In the genomic region with DNA sequence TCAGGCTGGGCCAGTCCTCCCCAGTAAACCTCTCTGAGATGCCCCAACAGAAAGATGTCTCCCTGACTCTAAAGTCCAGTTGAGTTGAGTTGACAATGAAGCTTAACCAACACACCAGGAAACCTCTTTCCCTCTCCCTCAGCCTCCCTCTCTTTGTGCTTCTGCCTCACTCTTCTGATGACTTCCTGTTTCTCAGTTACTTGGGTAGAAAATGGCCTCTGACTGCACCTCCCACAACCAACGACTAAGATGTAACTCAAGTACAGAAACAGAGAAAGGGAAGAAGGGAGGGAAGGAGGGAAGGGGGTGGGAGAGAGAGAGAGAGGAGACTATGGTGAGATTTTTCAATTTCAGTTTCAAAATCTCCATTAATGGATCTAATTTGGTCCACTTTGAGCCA, we compare ENCODE assay signal across 22 mouse cellular contexts. TPM values are rescaled to one million over a fixed set of nuclear protein-coding genes. Genes with fewer than 3 reads are reported as not detected.
DNase-seq lines count a peak whose midpoint lies in the region; ATAC-seq lines count a peak whose summit lies in the region.
"Had no signal": no experiment of that assay in that cellular context is flagged by ENCODE, and none has a peak within 500 bp of the region (broad histone marks: within the 10 kb centered on the region; RNA-seq: fewer than 3 reads in every experiment).

No protein-coding gene starts in this region.

- H3K9me3 ChIP-seq in liver, embryonic 11.5 days (ENCODE audit: control insufficient read depth, low read length): no peaks in the 10 kb centered on the region
- H3K9me3 ChIP-seq in kidney, embryonic 15.5 days (replicated peaks): no peaks in the 10 kb centered on the region
- H3K9me3 ChIP-seq: embryonic facial prominence, embryonic 12.5 days; embryonic facial prominence, embryonic 15.5 days; heart, embryonic 10.5 days had no signal

- no peak overlapping the region for H3K4me3 ChIP-seq in liver, embryonic 11.5 days (ENCODE audit: low read depth, low read length)
- H3K4me3 ChIP-seq in kidney, embryonic 15.5 days (replicated peaks): no peak overlapping the region
- H3K4me3 ChIP-seq: embryonic facial prominence, embryonic 12.5 days; embryonic facial prominence, embryonic 15.5 days; heart, adult 2 months; heart, embryonic 10.5 days; heart, embryonic 13.5 days had no signal

- H3K9ac ChIP-seq in liver, embryonic 11.5 days (ENCODE audit: low read depth, low read length): no peak overlapping the region
- H3K9ac ChIP-seq in kidney, embryonic 15.5 days: no peak overlapping the region
- H3K9ac ChIP-seq: embryonic facial prominence, embryonic 12.5 days; embryonic facial prominence, embryonic 15.5 days; heart, embryonic 13.5 days; hindbrain, embryonic 14.5 days had no signal

- no peaks in the 10 kb centered on the region for H3K27me3 ChIP-seq in liver, embryonic 11.5 days (replicated peaks; ENCODE audit: control insufficient read depth, insufficient read depth, low read length)
- H3K27me3 ChIP-seq in kidney, embryonic 15.5 days: no peaks in the 10 kb centered on the region
- H3K27me3 ChIP-seq: embryonic facial prominence, embryonic 12.5 days; embryonic facial prominence, embryonic 15.5 days; heart, embryonic 13.5 days; Patski had no signal

- H3K27ac ChIP-seq in liver, embryonic 11.5 days (ENCODE audit: low read depth, low read length): no peak overlapping the region
- no peak overlapping the region for H3K27ac ChIP-seq in kidney, embryonic 15.5 days
- H3K27ac ChIP-seq: embryonic facial prominence, embryonic 12.5 days; embryonic facial prominence, embryonic 15.5 days; heart, adult 2 months; heart, embryonic 10.5 days; heart, embryonic 13.5 days; hindbrain, embryonic 14.5 days; hindbrain, postnatal 0 days had no signal

- ATAC-seq in common myeloid progenitor, adult 5-6 weeks (replicated peaks; ENCODE audit: low read depth, poor library complexity, severe bottlenecking): peak; percentile 31; the same call in 1 of the 2 replicates
- ATAC-seq in megakaryocyte progenitor cell, adult 5-6 weeks (replicated peaks; ENCODE audit: poor library complexity): peak; percentile 59; the same call in 1 of the 2 replicates
- no peak for ATAC-seq in liver, embryonic 11.5 days (replicated peaks; ENCODE audit: low FRiP score)
- ATAC-seq in kidney, embryonic 15.5 days (replicated peaks; ENCODE audit: low FRiP score): no peak
- ATAC-seq: forebrain, embryonic 14.5 days; hindbrain, postnatal 0 days; Patski had no signal

- no peak overlapping the region for H3K4me2 ChIP-seq in liver, embryonic 11.5 days
- no peak overlapping the region for H3K4me2 ChIP-seq in kidney, embryonic 15.5 days
- H3K4me2 ChIP-seq: embryonic facial prominence, embryonic 12.5 days; embryonic facial prominence, embryonic 15.5 days; heart, embryonic 13.5 days; hindbrain, embryonic 14.5 days had no signal

- DNase-seq in thymus, postnatal 14 days: peak; percentile 19
- no peak for DNase-seq in thymus, postnatal 10 days (ENCODE audit: low spot score in 2 of 2)
- no peak for DNase-seq in liver, embryonic 11.5 days (ENCODE audit: low spot score)
- DNase-seq: adrenal gland, postnatal 10 days; adrenal gland, postnatal 36 days; cerebellum, adult 18-20 months; cerebellum, adult 9-11 months; gastrocnemius, postnatal 25 days; heart, adult 2 months; heart, postnatal 14 days; heart, postnatal 4 days had no signal

- H3K36me3 ChIP-seq in liver, embryonic 11.5 days (ENCODE audit: control insufficient read depth, insufficient read depth, low read length): no peaks in the 10 kb centered on the region
- H3K36me3 ChIP-seq in kidney, embryonic 15.5 days: no peaks in the 10 kb centered on the region
- H3K36me3 ChIP-seq: embryonic facial prominence, embryonic 12.5 days; embryonic facial prominence, embryonic 15.5 days; heart, embryonic 10.5 days; heart, embryonic 13.5 days had no signal

- WGBS in liver, embryonic 11.5 days: 20% methylated on average over 1 of the region's 1 CpGs
- WGBS in kidney, embryonic 15.5 days: 22% methylated on average over 1 of the region's 1 CpGs

- no peaks in the 10 kb centered on the region; the same call in 1 of the 2 replicates for H3K4me1 ChIP-seq in liver, embryonic 11.5 days (replicated peaks; ENCODE audit: control insufficient read depth, insufficient read depth, low read length)
- no peaks in the 10 kb centered on the region for H3K4me1 ChIP-seq in kidney, embryonic 15.5 days
- H3K4me1 ChIP-seq: embryonic facial prominence, embryonic 12.5 days; embryonic facial prominence, embryonic 15.5 days; heart, embryonic 10.5 days had no signal

RNA-seq across cellular contexts. Expression of a gene that starts 6.3 kb away (rescaled TPM):
- total RNA-seq in common myeloid progenitor, adult 5-6 weeks (2017): 60.9 and 61.9 TPM in 2 replicates
- 27.1 and 35.0 TPM in 2 replicates for total RNA-seq in megakaryocyte progenitor cell, adult 5-6 weeks (2015)
- 52.1 and 65.3 TPM in 2 replicates for total RNA-seq in megakaryocyte progenitor cell, adult 5-6 weeks (2017)
- polyA plus RNA-seq in liver, embryonic 11.5 days (2014; fragmentation: Nextera tagmentation; extraction: Ambion mirVana): 64.8 and 72.5 TPM in 2 replicates
- polyA plus RNA-seq in kidney, embryonic 15.5 days (2015; fragmentation: Nextera tagmentation; extraction: Ambion mirVana): 57.3 and 63.0 TPM in 2 replicates

Comparison
In these comparisons a context has a peak if more than half of its experiments do, and no peak if none do; other contexts are left out.
1. ATAC-seq: peak in common myeloid progenitor, adult 5-6 weeks (single experiment) and megakaryocyte progenitor cell, adult 5-6 weeks (single experiment); none in liver, embryonic 11.5 days (single experiment) and kidney, embryonic 15.5 days (single experiment).